Mouse (Mus musculus) liver, embryonic 14.5 days (tissue): ENCODE results near the gene Syne1. TPM values are rescaled to one million over a fixed set of nuclear protein-coding genes. Genes with fewer than 3 reads are reported as not detected.
A peak's percentile ranks its signal among the peaks of the same experiment; 100 is the strongest.

Experiments
- ATAC-seq: fragments of 200-750 bp; cut with Nextera tagmentation; 2 replicates; pipeline ENCODE4 v1.8.0; 2017; ENCODE audit warnings: moderate number of reproducible peaks, mild to moderate bottlenecking, moderate library complexity; ENCODE audit not compliant: insufficient read depth
- DNase-seq, 3 experiments: peaks; one replicate each; pipeline ENCODE4 v3.0.0-alpha.2; 2012 to 2013; ENCODE audit warnings: low read depth in 3 of 3, low spot score in 3 of 3
- H3K27ac ChIP-seq: fragments of 300-500 bp; sonication (generic); 2 replicates; pipeline ENCODE4 v1.5.1; 2014; ENCODE audit warnings: moderate library complexity, mild to moderate bottlenecking, control low read depth, inconsistent platforms
- H3K27me3 ChIP-seq: fragments of 300-500 bp; sonication (generic); 2 replicates; pipeline ENCODE4 v1.6.1; 2014; ENCODE audit warnings: mild to moderate bottlenecking, low read length, moderate library complexity; ENCODE audit not compliant: control insufficient read depth, insufficient read depth
- H3K36me3 ChIP-seq: fragments of 300-500 bp; sonication (generic); replicated peaks from 2 replicates; pipeline ENCODE4 v1.6.1; 2014; ENCODE audit warnings: low read depth; ENCODE audit not compliant: control insufficient read depth, insufficient read depth
- H3K4me1 ChIP-seq, 2 experiments: fragments of 200-500 bp in 1 of 2; fragments of 300-500 bp in 1 of 2; sonication (generic) in 1 of 2; replicated peaks; 2 replicates each; pipeline ENCODE4 v1.6.1; 2012 to 2014; ENCODE audit warnings: antibody characterized with exemption in 1 of 2, inconsistent platforms in 1 of 2, low read length in 1 of 2; ENCODE audit not compliant: control insufficient read depth in 2 of 2, insufficient read depth in 2 of 2
- H3K4me2 ChIP-seq: fragments of 300-500 bp; sonication (generic); 2 replicates; pipeline ENCODE4 v1.6.1; 2014; ENCODE audit warnings: low read depth, mild to moderate bottlenecking, control low read depth, moderate library complexity
- H3K4me3 ChIP-seq, 2 experiments: fragments of 200-500 bp in 1 of 2; fragments of 300-500 bp in 1 of 2; sonication (generic) in 1 of 2; 2 replicates each; pipeline ENCODE4 v1.5.1; 2012 to 2014; ENCODE audit warnings: low read depth in 2 of 2, low read length in 2 of 2, mild to moderate bottlenecking in 2 of 2, control low read depth in 1 of 2, inconsistent platforms in 1 of 2, moderate library complexity in 1 of 2; ENCODE audit not compliant: insufficient read depth in 1 of 2
- H3K9ac ChIP-seq: fragments of 300-500 bp; sonication (generic); replicated peaks from 2 replicates; pipeline ENCODE4 v1.6.1; 2014; ENCODE audit warnings: mild to moderate bottlenecking, control low read depth, moderate library complexity
- H3K9me3 ChIP-seq: fragments of 300-500 bp; sonication (generic); 2 replicates; pipeline ENCODE4 v1.6.1; 2016; ENCODE audit warnings: low read length, mixed read lengths; ENCODE audit not compliant: control insufficient read depth
- CTCF ChIP-seq: IDR thresholded peaks from 2 replicates; pipeline ENCODE4 v1.5.1; 2016; ENCODE audit warnings: antibody characterized with exemption, low read depth, control low read depth
- EP300 ChIP-seq: IDR thresholded peaks from 2 replicates; pipeline ENCODE4 v1.6.1; 2016; ENCODE audit warnings: antibody characterized with exemption, low read depth
- WGBS: fragments of 180-500 bp; shearing (Covaris S2); extraction: QIAGEN DNeasy Blood & Tissue Kit; methylation state at CpG from one replicate; pipeline ENCODE4 v1.1.7; 2014; ENCODE audit not compliant: insufficient replicate concordance; 5-methylcytosine and 5-hydroxymethylcytosine counted together
- polyA plus RNA-seq, 2 experiments: library from polyadenylated mRNA; depleted of rRNA in 1 of 2; stranded (reverse) in 1 of 2; unstranded in 1 of 2; fragments of >200 nt; fragmentation: Nextera tagmentation in 1 of 2; extraction: Ambion mirVana in 1 of 2; gene quantifications; 2 replicates each; pipeline versions ENCODE4 v1.2.1 to v1.2.3; 2012 to 2014

Gene Syne1
- polyA plus RNA-seq, 2 experiments = 3.1 to 3.6 TPM

GRCm38 (mm10) chr10:5343211-5343610 lies 208.1 kb downstream of the Syne1 start:
- Histone ChIP-seq H3K4me3 (no peak overlapping the region), H3K36me3 (no peaks in the 10 kb centered on the region), H3K27ac (no peak overlapping the region), H3K4me2 (no peak overlapping the region), H3K9ac (no peak overlapping the region), H3K27me3 (no peaks in the 10 kb centered on the region), H3K4me1 (no peaks in the 10 kb centered on the region), H3K9me3 (no peaks in the 10 kb centered on the region)
- WGBS = 63% methylated on average over 4 of the region's 4 CpGs
- ATAC-seq = no peak
- no peak for TF ChIP-seq EP300
- no peak for DNase-seq

GRCm38 (mm10) chr10:5336394-5336793 lies 214.9 kb downstream of the Syne1 start:
- no peak for TF ChIP-seq EP300
- peak; percentile 49; the same call in 1 of the 2 replicates for TF ChIP-seq CTCF
- Histone ChIP-seq H3K4me2 (no peak overlapping the region), H3K9ac (no peak overlapping the region), H3K9me3 (no peaks in the 10 kb centered on the region), H3K36me3 (no peaks in the 10 kb centered on the region), H3K27ac (no peak overlapping the region), H3K4me1 (no peaks in the 10 kb centered on the region), H3K27me3 (no peaks in the 10 kb centered on the region), H3K4me3 (no peak overlapping the region)
- no peak for DNase-seq
- no peak for ATAC-seq

- H3K4me2 ChIP-seq = no peak overlapping the region
- H3K9ac ChIP-seq = no peak overlapping the region
- no peak for DNase-seq
- WGBS = 65% methylated on average over 5 of the region's 5 CpGs
- no peaks in the 10 kb centered on the region for H3K36me3 ChIP-seq
- H3K27ac ChIP-seq = no peak overlapping the region
- TF ChIP-seq CTCF = no peak
- H3K4me1 ChIP-seq = no peaks in the 10 kb centered on the region
- no peaks in the 10 kb centered on the region for H3K27me3 ChIP-seq
- H3K4me3 ChIP-seq = no peak overlapping the region
- ATAC-seq = no peak
- no peaks in the 10 kb centered on the region for H3K9me3 ChIP-seq
These were observed 218.5 kb downstream of the Syne1 start for GRCm38 (mm10) chr10:5332801-5333200.

- H3K4me1 ChIP-seq = no peaks in the 10 kb centered on the region
- 49% methylated on average over 9 of the region's 9 CpGs for WGBS
- no peak overlapping the region for H3K27ac ChIP-seq
- no peak for ATAC-seq
- H3K27me3 ChIP-seq = no peaks in the 10 kb centered on the region
- H3K36me3 ChIP-seq = no peaks in the 10 kb centered on the region
- no peak overlapping the region for H3K4me3 ChIP-seq
- no peaks in the 10 kb centered on the region for H3K9me3 ChIP-seq
- no peak overlapping the region for H3K9ac ChIP-seq
- no peak for DNase-seq
- no peak overlapping the region for H3K4me2 ChIP-seq
- TF ChIP-seq CTCF (no peak), EP300 (no peak)
These were observed 224.6 kb downstream of the Syne1 start for GRCm38 (mm10) chr10:5326716-5327115.

- WGBS = 67% methylated on average over 11 of the region's 11 CpGs
- no peaks in the 10 kb centered on the region for H3K27me3 ChIP-seq
- no peaks in the 10 kb centered on the region for H3K36me3 ChIP-seq
- DNase-seq (no peak), ATAC-seq (no peak)
- H3K27ac ChIP-seq = no peak overlapping the region
- H3K4me2 ChIP-seq = no peak overlapping the region
- TF ChIP-seq EP300 = no peak
- TF ChIP-seq CTCF = no peak
- H3K4me3 ChIP-seq = no peak overlapping the region
- H3K9me3 ChIP-seq = no peaks in the 10 kb centered on the region
- no peak overlapping the region for H3K9ac ChIP-seq
- no peaks in the 10 kb centered on the region for H3K4me1 ChIP-seq
These were observed 227.4 kb downstream of the Syne1 start for GRCm38 (mm10) chr10:5323741-5324395.
